Mouse (Mus musculus) T-helper 17 cell (primary cell): ENCODE measurements around the gene Aip.

Experiments used
- in situ Hi-C, 2 experiments: fragments of 300-600 bp; cut with MboI, MseI; formaldehyde crosslinking; loops; 1 replicate in 1 of 2; 2 replicates in 1 of 2; pipeline ENCODE4 v1.15.1; 2025; ENCODE audit warnings: high pct_unique_total_duplicates in 2 of 2

The Aip gene

DNA sequence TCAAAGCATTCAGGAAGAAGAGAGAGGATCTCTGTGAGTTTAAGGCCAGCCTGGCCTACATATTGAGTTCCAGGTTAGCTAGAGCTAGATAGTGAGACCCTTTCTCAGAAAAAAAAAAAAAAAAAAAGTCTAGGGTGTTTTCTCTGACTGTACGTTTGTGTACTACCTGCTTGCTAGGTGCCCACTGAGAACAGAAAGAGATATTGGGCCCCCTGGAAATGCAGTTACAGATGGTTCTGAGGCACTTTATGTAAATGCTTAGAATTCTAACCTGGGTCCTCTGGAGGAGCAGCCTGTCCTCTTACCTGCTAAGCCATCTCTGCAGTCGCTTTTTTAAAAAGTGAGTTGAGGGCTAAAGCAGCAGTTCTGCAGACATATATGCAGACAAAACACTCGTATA lies 29.9 kb downstream of the Aip start:
- in situ Hi-C loops, result loop anchor here in 1 of 2 experiments (5.0 kb wide), 2 partner anchors 39 to 56 kb away; partner anchors contain the start of genes Gstp3 and Ptprcap

DNA sequence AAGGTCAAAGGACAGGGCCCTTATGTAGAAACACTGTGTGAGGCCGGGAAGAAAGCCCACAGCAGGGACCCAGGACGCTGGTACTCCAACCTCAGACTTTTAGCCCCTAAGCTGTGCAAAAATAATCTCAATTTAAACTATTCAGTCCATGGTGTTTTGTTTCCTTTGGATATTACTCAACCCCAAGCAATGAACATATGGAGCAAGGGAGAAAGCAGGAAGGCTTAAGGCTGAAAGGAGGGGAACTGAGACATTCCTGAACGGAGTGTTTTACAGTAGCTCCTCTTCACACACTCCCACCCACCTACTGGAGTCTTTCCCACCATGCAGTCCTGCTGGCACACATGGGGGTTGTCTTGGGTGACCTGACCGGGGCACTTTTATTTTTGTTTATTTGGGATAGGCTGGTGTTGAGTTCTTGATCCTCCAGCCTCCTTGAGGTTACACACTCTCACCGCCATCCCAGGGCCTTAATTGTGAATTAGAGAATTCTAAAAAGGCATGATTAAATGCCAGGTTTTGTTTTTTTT lies 30.8 kb downstream of the Aip start:
- in situ Hi-C loops, result loop anchor here in 1 of 2 experiments (5.0 kb wide), 2 partner anchors 38 to 57 kb away; partner anchors contain the start of genes Gstp3 and Ptprcap

DNA sequence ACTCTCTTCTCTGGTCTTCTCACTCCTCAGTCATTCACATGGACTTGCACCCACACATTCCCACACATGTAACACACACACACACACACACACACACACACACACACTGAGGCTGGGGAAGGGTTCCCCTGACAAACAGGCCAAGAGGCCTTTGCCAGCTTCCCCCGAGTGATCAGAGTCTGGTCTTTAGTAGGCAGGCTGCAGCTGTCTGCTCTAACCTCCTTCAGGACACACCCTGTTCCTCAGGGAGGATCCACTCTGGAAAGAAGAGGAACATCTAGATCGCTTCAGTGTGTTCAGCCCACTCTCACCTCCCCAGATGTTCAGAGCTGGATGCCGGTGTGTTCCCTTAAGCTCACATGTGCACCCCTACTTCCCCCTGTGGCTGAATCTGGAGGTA lies 31.3 kb downstream of the Aip start:
- in situ Hi-C loops, result no loop called here

DNA sequence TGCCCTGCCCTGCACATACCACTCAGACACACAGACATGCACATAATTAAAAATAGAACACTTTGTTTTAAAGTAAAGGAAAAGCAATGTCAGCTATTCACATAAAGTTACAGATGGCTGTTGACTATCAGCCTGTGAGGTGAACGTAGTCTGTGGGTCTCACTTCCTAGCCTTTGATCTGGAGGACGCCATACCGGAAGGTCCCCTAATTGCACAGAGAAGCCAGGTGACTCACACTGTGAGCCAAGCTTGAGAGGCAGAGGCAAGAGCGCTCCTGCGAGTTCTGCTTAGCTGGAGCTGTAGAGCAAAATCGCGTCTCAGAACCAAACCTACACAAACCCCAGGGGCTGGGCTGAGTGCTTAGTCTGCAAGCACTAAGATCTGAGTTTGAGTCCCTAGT lies 31.9 kb downstream of the Aip start:
- in situ Hi-C loops, result no loop called here

DNA sequence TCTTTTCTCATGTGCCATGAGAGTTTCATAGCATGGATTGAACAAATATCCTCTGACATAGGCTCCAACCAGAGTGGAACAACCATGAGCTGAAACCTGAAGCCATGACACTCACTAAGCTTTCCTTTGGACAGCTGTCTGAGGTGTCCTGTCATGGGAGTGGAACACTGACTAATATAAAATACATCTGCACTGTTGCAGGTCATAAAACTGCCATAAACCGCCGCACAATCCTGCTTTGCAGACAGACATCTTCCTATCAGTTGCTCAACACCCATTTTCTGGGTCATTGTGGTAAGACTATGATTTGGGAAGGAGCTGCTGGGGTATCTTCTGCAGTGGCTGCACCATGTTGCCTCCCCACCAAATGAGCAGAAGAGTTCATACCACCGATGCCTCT lies 32.9 kb downstream of the Aip start:
- in situ Hi-C loops, result no loop called here

DNA sequence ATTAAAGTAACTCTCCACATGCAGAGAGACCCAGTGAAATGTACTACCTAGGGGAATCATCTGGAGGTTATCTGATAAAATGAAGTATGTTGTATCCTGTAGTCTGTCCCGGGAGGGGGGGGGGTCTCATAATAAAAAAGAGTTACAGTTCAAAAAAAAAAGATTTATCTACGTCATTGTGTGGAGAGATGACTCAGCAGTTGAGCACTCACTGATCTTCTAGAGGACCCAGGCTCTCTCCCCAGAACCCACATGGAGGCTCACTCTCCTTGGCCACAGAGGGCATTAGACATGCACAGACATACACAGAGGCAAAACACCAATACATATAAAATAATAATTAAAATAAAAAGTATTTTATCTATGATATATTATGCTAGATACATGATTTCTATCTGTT lies 34.3 kb downstream of the Aip start:
- in situ Hi-C loops, result no loop called here

DNA sequence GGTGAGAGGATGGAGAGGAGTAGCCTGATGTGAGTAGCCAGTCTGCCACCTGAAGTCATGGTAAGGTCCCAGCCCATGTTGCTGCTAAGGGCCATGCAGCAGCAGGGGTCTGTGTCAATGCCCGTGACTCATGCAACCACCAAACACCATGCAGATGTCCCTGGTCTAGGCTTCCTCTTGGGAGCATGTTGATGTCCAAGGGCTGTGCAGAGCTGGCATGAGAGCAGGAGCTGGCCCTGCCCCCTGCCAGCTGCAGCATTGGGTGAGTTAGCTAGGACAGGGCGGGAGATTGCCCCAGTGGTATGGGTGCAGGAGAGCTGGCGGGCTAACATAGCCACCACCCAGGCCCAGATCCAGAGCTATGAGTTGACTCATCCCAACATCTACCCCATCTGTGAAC lies 35.2 kb downstream of the Aip start:
- in situ Hi-C loops, result no loop called here

DNA sequence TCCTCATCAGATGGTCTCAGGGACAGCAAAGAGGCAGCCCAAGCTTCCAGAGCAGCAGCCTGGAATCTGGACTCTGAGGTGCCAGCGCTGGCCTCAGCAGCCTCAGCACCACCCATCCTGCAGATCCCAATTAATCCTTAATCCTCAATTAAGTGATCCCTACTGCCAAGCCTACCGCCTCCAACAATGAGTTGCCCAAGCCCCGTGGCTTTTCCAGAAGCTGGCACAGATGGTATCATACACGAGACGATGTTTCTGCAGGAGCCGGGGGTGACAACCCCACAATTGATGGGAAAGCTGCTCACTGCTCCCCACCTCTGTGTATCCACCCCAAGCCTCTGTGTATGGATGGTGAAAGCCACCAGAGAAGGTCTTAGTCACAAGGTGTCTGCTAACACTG lies 36.5 kb downstream of the Aip start:
- in situ Hi-C loops, result no loop called here

DNA sequence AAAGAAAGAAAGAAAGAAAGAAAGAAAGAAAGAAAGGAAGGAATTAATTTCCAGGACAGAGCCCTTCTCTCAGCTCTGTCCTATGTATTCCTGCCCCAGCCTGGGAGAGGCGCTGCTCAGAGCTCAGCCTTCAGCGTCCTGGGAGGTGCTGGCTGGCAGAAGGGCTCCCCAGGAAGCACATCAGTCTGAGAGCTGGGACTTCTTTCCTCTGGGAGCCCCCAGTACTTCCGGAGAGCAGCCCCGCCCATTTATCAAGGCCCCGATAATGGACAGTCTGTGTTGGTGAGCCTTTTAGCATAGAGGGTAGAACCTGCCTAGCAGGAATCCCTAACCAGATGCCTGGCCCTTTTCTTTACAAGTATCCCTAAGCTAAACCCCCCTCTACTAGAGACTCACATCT lies 37.5 kb downstream of the Aip start:
- in situ Hi-C loops, result no loop called here

DNA sequence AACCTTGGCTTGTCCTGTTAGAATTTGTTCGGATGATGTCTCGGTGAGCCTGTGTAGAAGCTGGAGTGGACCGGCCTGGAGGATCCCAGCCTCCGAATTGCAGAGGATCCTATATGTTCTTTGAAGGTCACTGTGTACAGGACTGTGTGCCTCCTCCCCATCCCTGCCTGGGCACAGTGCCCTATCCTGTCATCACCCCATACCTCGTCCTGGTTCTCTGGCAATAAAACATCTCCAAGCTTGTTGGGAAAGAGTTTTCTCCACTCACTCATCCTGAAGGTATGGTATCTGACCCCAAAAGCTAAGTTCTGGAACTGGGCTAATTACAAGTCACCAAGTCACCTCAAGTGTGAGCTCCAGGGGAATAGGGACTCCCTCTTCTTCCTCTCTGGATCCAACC lies 38.6 kb downstream of the Aip start:
- in situ Hi-C loops, result no loop called here

DNA sequence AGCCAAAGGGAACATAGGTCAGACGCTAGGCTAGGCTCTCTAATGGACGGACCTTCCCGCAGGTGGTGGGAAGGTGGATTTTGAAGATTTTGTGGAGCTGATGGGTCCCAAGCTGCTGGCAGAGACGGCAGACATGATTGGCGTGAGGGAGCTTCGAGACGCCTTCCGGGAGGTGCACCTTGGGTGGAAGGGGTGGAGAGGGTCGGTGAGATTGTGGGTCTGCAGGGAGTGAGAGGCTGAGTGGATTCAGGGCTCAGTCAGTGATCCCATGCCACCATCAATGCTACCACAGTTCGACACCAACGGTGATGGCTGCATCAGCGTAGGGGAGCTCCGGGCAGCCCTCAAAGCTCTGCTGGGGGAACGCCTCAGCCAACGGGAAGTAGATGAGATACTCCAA lies 39.5 kb downstream of the Aip start:
- in situ Hi-C loops, result no loop called here

DNA sequence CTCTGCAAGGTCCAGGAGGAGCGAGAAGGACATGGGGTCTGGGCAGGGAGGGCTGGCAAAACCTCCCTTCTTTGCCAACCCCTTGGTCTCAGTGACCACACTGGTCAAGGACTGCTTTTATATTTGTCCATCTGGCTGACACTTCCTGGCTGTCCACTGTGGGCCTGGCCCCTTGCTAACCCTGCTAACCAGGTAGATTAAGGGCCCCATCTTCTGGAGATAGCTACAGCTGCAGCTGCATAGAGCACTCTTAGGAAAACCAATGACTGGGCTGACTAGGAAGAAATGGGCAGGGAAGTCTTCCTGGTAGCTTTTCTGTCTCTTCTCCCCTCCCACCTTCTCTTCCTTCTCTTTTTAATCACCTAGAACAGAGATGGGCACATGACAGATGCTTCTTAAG lies 40.7 kb downstream of the Aip start:
- in situ Hi-C loops, result no loop called here

DNA sequence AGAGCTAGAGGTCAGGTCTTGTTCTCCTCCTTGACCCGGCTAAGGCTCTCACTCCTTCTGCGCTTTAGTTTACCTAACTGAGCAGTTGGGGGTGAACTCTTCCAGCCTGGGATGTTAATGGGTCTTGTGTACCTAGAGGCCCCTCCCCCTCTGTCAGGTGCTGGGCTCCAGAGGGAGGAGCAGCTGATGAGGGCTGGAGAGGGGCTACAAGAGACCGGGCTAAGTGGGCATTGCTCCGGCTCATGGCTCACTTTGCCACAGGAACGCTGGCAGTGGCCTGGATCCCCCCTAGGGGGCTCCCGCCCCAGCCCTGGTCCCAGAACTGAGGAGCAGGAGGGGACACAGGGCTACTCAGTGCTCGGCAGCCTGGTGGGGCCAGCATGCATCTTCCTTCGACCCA lies 41.8 kb downstream of the Aip start:
- in situ Hi-C loops, result no loop called here

DNA sequence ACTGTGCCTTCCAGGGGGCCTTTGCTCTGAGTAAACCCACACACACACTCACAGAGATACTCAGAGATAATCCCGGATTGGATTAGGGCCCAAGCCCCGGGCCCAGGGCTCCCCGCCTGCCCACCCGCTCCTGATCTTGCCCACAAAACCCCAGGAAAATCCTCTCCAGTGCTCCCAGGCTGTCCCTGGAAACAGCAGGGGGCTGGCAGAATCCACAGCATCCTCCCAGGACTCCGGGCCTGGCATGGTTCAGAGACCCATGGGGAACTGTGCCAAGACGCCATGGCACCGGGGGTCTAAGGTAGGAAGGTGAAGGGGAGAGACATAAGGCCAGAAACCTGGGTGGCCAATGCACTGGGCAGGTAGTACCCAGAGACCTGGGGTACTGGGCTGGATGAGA lies 42.3 kb downstream of the Aip start:
- in situ Hi-C loops, result no loop called here

DNA sequence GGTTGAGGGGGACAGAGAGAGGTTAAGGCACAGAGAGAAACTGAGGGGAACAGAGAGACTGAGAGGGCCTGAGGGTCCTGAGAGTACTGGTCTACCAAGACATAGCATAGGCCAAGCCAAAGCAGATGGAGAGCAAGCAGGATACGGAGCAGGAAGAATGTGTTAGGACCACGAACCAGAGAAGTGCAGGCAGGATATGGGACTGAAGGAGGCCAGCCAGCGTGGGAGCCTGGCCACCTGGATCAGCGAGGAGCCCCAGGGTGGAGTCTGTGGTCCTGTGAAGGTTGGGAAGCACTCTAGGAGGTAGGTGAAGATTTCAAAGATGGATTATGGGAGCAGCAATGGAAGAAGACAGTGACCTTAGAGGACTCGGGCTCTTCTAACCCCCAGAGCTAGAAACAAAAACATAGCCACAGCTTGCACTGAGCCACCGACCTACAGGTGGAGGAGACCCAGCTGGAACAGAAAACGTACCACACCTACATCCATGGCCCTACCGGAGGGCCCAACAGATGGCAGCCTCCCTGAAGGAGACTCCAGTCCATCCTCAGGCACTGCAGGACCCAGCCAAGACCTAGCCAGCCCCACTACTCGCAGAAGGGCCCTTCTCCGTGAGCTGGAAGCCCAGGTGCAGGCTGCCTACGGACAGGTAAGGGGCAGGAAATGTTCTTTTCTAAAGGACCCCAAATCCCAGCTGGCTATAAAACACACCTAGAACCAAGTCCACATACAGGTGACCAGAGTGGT lies 43.3 kb downstream of the Aip start:
- in situ Hi-C loops, result no loop called here

DNA sequence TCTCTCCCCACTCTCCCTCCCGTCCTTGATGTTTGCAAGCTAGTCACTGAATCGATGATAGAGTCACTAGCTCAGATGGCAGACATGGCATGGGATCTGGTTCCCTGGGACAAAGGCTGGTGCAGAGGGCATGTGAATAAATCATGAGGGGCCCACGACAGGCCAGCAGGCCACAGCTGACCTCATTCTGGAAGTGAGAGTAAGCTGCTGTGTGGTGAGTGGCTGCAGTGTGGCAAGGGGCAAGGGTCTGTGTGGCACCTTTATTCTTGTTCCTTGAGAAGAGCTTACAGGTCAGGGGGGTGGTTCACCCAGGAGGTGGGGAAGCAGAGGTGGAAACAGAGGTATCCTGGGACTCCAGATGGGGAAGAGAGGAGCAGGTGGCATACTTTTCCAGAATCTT lies 44.3 kb downstream of the Aip start, which contains the start of gene Cabp2:
Gene Cabp2, plus strand, starts transcription at position 185 of the 400 bp plus-strand sequence.
- in situ Hi-C loops, result no loop called here

DNA sequence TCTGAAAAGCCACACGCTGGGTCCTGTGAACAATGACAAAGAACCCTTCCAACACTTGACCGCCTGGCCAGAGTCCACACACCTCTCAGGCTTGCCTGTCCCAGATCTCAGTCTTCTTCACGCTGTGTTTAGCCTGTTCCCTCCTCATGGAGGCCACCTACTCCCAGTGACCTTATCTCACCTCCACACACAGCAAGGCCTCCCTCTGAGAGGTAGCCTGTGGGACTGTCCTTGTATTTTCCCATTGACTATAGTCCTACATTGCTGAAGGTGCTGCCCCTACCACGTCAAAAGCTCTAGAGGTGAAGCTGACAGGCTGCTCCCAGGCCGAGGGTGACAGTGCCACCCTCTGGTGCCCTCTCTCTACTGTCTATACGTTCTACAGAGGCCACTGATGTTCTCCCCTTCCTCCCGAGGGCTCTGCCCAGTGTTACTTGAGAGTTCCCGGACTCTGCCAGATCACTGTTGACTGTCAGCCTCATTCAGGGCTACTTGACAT lies 45.1 kb downstream of the Aip start:
- in situ Hi-C loops, result no loop called here

DNA sequence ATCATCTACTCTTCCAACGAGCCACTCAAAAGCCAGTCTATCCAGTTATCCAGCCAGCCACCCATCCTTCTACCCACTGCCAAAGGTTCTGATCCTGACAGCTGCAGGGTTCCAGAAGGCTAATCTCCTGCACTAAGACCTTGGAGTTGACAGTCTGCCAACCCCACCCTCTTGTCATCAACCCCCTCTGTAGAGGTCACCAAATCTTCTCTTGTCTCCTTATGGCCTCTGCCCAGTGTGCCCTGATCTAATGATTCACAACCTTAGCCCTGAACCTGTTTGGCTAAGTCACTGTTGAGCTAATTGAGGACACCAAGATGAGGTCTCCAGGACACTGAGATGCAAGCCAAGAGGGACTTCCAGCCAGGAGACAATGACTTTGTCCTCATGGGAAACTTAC lies 46.1 kb downstream of the Aip start:
- in situ Hi-C loops, result no loop called here

DNA sequence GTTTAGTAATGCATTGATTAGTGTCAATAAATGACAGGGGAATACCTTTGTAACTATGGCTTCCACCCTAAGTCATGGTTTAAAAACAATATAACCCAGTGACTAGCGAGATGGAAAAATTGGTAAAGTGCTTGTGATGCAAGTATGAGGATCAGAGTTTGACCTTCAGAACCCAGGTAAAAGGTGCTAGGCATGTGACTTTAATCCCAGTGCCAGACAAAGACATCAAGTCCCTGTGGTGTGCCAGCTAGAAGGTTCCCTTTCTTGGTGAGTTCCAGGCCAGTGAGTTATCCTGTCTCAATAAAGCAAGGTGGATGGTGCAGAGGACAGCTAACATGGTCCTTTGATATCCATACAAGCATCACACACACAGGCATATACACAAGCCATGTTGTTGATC lies 50.1 kb downstream of the Aip start:
- in situ Hi-C loops, result no loop called here

DNA sequence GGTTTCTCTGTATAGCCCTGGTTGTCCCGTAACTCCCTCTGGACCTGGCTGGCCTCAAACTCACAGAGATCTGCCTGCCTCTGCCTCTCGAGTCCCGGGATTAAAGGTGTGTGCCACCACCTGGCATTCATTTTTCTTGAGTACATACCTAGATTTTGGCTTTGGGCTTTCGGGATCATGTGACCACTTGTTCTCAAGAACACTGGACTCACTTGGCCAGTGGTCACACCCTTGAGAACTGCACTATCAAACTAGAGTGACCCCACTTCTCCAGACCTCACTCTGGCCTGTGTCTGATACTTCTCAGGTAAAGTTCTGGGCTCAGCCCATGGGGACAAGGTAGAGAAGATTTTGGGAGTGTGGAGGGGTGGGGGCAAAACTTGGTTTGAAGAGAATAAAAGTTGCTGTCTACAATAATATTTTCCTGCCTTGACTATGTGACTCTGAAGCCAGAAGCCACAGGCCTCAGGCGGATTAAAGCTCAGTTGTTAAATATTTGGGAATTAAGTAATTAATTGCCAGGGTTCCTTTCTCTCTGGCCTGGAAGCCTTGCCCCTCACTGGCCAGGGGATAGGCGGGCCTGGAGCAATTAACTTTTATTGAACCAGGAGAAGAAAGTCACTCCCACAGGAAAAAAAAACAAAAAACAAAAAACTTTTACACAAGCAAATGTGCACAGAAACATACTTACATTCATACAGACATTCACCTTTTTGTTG lies 52.8 kb downstream of the Aip start:
- in situ Hi-C loops, result no loop called here

DNA sequence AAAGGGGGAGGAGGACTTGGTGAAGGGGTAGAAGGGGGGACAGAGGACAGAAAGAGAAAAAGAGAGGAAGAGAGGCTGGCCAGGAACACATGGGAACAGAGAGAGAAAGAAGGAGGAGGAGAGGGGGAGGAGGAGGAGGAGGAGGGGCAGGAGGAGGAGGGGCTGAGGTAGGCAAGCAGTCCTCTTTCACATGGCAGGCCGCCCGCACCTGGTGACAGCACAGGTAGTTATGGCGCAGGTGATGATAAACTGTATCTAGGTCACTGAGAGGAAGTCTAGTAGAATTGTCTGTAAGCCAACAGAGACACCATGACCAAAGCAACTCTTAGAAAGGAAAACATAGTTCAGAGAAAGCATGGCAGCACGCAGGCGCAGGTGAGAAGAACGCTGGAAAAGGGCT lies 54.3 kb downstream of the Aip start:
- in situ Hi-C loops, result no loop called here

DNA sequence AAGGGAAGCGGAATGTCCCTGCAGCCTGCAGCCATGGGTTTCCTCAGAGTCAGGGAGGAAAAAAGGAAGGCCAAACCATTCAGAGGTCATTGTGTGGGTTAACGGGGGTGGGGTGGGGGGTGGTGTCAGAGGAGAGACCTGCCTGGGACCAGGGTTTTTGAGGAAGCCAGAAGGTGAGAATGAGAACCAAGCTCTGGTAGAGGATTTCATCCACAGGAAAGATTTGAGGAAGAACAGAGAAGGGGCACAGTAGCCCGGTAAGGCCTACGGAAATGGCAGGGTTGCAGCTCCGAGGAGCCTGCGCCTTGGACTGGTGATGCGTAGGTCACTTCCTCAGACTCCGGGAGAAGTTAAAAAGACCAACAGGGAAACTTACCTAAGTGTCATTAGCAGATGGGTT lies 54.9 kb downstream of the Aip start:
- in situ Hi-C loops, result no loop called here

DNA sequence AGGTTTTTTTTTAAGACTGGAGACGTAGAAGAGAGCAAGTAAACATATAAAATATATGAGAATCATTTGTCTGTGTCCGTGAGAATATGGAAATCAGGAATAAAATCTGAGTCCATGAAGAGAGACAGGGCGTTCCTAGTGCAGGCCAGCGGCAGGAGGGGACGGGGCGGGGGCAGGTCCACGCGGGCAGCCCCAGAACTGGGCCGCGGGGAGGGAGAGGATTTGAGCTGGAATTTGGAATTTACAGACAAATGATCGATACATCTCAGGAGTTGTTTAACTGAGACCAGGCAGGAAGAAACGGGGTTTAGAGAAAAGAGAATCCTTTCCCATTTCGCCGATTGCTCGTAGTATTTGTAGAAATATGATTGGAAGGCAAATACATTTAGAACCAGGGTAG lies 55.3 kb downstream of the Aip start:
- in situ Hi-C loops, result no loop called here
